14 mouse cellular contexts compared by ENCODE assay signal in genomic region chr15:62919264-62919663, GRCm38 (mm10).
DNase-seq lines count a peak whose midpoint lies in the region; TF ChIP-seq lines count a peak whose summit lies in the region.
"Had no signal": no experiment of that assay in that cellular context is flagged by ENCODE, and none has a peak within 500 bp of the region (broad histone marks: within the 10 kb centered on the region; RNA-seq: fewer than 3 reads in every experiment).

No protein-coding gene starts in this region.

- no peak for TF ChIP-seq POLR2A in myocyte (IDR thresholded peaks at IDR 0.05; ENCODE audit: insufficient read length, low read depth)

- peak; percentile 6 to 52 for DNase-seq in left cerebral cortex, postnatal 14 days (ENCODE audit: low spot score in 2 of 2)
- no peak for DNase-seq in left cerebral cortex, postnatal 36 days (ENCODE audit: low spot score in 2 of 2)
- DNase-seq in forelimb bud, embryonic 11.5 days (ENCODE audit: low read depth, low spot score), result peak; percentile 4
- peak; percentile 49 to 56 for DNase-seq in heart, postnatal 10 days
- DNase-seq in cerebellum, postnatal 25 days, result no peak
- no peak for DNase-seq in Muller cell, postnatal 12 days (ENCODE audit: inconsistent ontology term)
- DNase-seq: cerebellum, postnatal 36 days; kidney, postnatal 36 days; thymus, postnatal 36 days had no signal

- no peaks in the 10 kb centered on the region for H3K27me3 ChIP-seq in myocyte (ENCODE audit: control insufficient read depth, insufficient read depth, insufficient read length)
- H3K27me3 ChIP-seq: hindbrain, embryonic 15.5 days; megakaryocyte, embryonic 14.5 days had no signal

- intact Hi-C loops in left cerebral cortex, postnatal 14 days (cut with DNase I), result no loop called here
- intact Hi-C loops in left cerebral cortex, postnatal 36 days (cut with DNase I), result no loop called here
- intact Hi-C loops in heart, postnatal 10 days (cut with DNase I), result no loop called here

- no peak overlapping the region for H3K4me2 ChIP-seq in myocyte (ENCODE audit: low read depth)
- H3K4me2 ChIP-seq: hindbrain, embryonic 15.5 days; liver, embryonic 11.5 days had no signal

- no peak overlapping the region for H3ac ChIP-seq in myocyte (ENCODE audit: control insufficient read depth, insufficient read length)

- no peaks in the 10 kb centered on the region for H3K79me2 ChIP-seq in myocyte (ENCODE audit: control insufficient read depth, insufficient read depth)

- no peak overlapping the region for H3K4me3 ChIP-seq in myocyte
- H3K4me3 ChIP-seq: erythroblast, embryonic 14.5 days; hindbrain, embryonic 15.5 days; megakaryocyte, embryonic 14.5 days had no signal

- H3K36me3 ChIP-seq in myocyte (ENCODE audit: control insufficient read depth, insufficient read depth), result no peaks in the 10 kb centered on the region
- H3K36me3 ChIP-seq: hindbrain, embryonic 15.5 days had no signal

TF ChIP-seq in myocyte, 11 proteins besides CTCF, POLR2A, EP300 and RAD21:
- TF ChIP-seq MAX (IDR thresholded peaks at IDR 0.05; ENCODE audit: low read depth), result no peak
- TF ChIP-seq POLR2AphosphoS2 (IDR thresholded peaks at IDR 0.05; ENCODE audit: insufficient read length, low read depth), result no peak
- peak; percentile 62; the same call in 1 of the 2 replicates for TF ChIP-seq CEBPB (IDR thresholded peaks at IDR 0.05; ENCODE audit: insufficient read depth, poor library complexity, severe bottlenecking)
- TF ChIP-seq USF1 (IDR thresholded peaks at IDR 0.05; ENCODE audit: low read depth), result no peak
- TF ChIP-seq SRF (IDR thresholded peaks at IDR 0.05; ENCODE audit: control insufficient read depth, insufficient read length, low read depth), result no peak
- TF ChIP-seq TCF12 (IDR thresholded peaks at IDR 0.05; ENCODE audit: insufficient read depth, poor library complexity, severe bottlenecking), result no peak

Comparison
In these comparisons a context has a peak if more than half of its experiments do, and no peak if none do; other contexts are left out.
1. DNase-seq: peak in left cerebral cortex, postnatal 14 days (2 of 2), forelimb bud, embryonic 11.5 days (single experiment) and heart, postnatal 10 days (2 of 2); none in left cerebral cortex, postnatal 36 days (0 of 2), cerebellum, postnatal 25 days (0 of 2) and Muller cell, postnatal 12 days (single experiment).